Mouse (Mus musculus) hindbrain, embryonic 15.5 days (tissue): ENCODE results near the gene AC129217.1. TPM values are rescaled to one million over a fixed set of nuclear protein-coding genes. Genes with fewer than 3 reads are reported as not detected.

Experiments
- ATAC-seq: fragments of 200-750 bp; cut with Nextera tagmentation; 2 replicates; pipeline ENCODE4 v1.8.0; 2017; ENCODE audit warnings: low read depth, moderate number of reproducible peaks, moderate TSS enrichment; ENCODE audit not compliant: low FRiP score
- H3K27ac ChIP-seq: fragments of 300-500 bp; sonication (generic); replicated peaks from 2 replicates; pipeline ENCODE4 v1.5.1; 2015; ENCODE audit warnings: mild to moderate bottlenecking, inconsistent platforms
- H3K27me3 ChIP-seq: fragments of 300-500 bp; sonication (generic); 2 replicates; pipeline ENCODE4 v1.6.1; 2015; ENCODE audit warnings: control low read depth, inconsistent platforms
- H3K36me3 ChIP-seq: fragments of 300-500 bp; sonication (generic); 2 replicates; pipeline ENCODE4 v1.6.1; 2015; ENCODE audit warnings: control low read depth, inconsistent platforms
- H3K4me1 ChIP-seq: fragments of 300-500 bp; sonication (generic); replicated peaks from 2 replicates; pipeline ENCODE4 v1.6.1; 2015; ENCODE audit warnings: control low read depth, inconsistent platforms
- H3K4me2 ChIP-seq: fragments of 300-500 bp; sonication (generic); 2 replicates; pipeline ENCODE4 v1.6.1; 2015; ENCODE audit warnings: moderate library complexity, mild to moderate bottlenecking, inconsistent platforms
- H3K4me3 ChIP-seq: fragments of 300-500 bp; sonication (generic); 2 replicates; pipeline ENCODE4 v1.5.1; 2015; ENCODE audit warnings: mild to moderate bottlenecking, inconsistent platforms
- H3K9ac ChIP-seq: fragments of 300-500 bp; sonication (generic); 2 replicates; pipeline ENCODE4 v1.6.1; 2015; ENCODE audit warnings: inconsistent platforms
- H3K9me3 ChIP-seq: fragments of 300-500 bp; sonication (generic); 2 replicates; pipeline ENCODE4 v1.6.1; 2016; ENCODE audit warnings: control low read depth, inconsistent platforms
- WGBS: fragments of 180-500 bp; shearing (Covaris S2); methylation state at CpG from one replicate; pipeline ENCODE4 v1.1.7; 2015; 5-methylcytosine and 5-hydroxymethylcytosine counted together
- polyA plus RNA-seq: library from polyadenylated mRNA; unstranded; fragments of >200 nt; fragmentation: Nextera tagmentation; extraction: Ambion mirVana; gene quantifications from 2 replicates; pipeline ENCODE4 v1.2.1, GENCODE M21; 2015

The AC129217.1 gene
- polyA plus RNA-seq, 1 experiment from 2014 or later: not detected

DNA sequence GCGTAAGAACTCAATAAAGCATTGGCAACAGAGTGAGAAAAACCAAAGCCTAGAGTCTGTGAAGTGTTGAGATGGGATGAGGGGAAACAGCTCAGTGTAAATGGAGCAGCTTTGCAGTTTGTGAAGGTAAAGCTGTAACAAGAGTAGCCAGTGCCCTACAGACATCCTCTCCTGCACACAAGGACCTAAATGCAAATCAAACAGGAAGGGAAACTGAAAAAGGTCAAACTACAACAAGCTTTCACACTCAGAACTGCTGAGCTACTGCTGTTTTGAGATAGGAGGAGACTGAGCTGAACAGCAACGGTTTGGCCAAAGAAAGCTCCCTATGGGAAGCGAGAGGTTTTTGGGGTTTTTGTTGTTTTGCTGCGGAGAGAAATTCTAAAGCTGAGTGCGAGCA lies 22.8 kb upstream of the AC129217.1 start:
- 95% methylated on average over 5 of the region's 5 CpGs for WGBS
- no peak overlapping the region for H3K4me3 ChIP-seq
- peaks cover 51% of the 10 kb centered on the region for H3K36me3 ChIP-seq
- no peak overlapping the region for H3K9ac ChIP-seq
- no peak overlapping the region for H3K4me2 ChIP-seq
- H3K27ac ChIP-seq: no peak overlapping the region
- peaks cover 13% of the 10 kb centered on the region for H3K4me1 ChIP-seq
- H3K27me3 ChIP-seq: no peaks in the 10 kb centered on the region
- no peaks in the 10 kb centered on the region for H3K9me3 ChIP-seq
- ATAC-seq: no peak

DNA sequence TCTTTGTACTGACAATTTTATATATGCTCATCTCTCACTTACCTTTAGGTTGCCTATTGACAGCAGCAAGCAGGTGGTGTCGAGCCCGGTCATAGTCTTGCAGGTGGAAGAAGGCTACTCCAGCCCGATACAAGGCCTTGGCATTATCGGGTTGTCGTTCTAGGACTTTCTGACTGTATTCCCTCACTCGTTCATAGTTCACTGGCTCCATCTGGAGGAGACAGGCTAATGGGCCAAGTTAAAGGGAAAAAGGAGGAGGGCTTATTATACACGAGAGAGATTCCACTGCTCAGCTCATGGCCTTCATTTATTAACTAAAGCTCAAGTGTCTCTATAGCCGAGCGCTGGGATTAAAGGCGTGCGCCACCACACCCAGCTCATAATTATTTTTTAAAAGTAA lies 13.8 kb upstream of the AC129217.1 start:
- no peak overlapping the region for H3K27ac ChIP-seq
- H3K9ac ChIP-seq: no peak overlapping the region
- no peaks in the 10 kb centered on the region for H3K27me3 ChIP-seq
- H3K36me3 ChIP-seq: peaks cover 26% of the 10 kb centered on the region
- no peaks in the 10 kb centered on the region for H3K9me3 ChIP-seq
- 67% methylated on average over 11 of the region's 11 CpGs for WGBS
- H3K4me2 ChIP-seq: 0 out of 2 replicates have a peak overlapping the region, but pooled peaks have one; percentile 35
- no peak for ATAC-seq
- peaks cover 45% of the 10 kb centered on the region for H3K4me1 ChIP-seq
- H3K4me3 ChIP-seq: no peak overlapping the region

DNA sequence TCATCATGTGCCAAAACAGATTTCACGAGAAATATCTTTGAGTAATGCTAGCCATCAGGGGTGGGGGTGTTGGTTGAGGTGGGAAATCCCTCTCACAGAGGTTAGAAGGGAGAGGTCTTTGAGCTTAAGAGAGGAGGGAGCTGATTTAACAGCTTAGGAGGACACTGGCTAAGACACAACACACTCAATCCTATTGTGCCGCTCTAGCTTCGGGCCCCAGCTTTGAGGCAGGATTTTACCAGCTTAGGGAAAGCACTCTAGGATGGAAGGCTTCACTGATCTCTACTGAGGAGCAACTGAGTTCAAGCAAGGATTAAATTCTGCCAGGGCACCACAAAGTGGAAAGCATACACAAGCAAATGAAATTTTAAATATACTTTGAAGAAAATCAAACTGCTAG lies 12.6 kb upstream of the AC129217.1 start:
- Histone ChIP-seq H3K9me3 (no peaks in the 10 kb centered on the region), H3K4me3 (no peak overlapping the region), H3K4me1 (peaks cover 56% of the 10 kb centered on the region), H3K27me3 (no peaks in the 10 kb centered on the region), H3K27ac (no peak overlapping the region), H3K9ac (no peak overlapping the region), H3K36me3 (peaks cover 20% of the 10 kb centered on the region; the same call in 1 of the 2 replicates), H3K4me2 (peak overlapping the region; percentile 35)
- WGBS: 86% methylated on average over 3 of the region's 3 CpGs
- ATAC-seq: no peak

DNA sequence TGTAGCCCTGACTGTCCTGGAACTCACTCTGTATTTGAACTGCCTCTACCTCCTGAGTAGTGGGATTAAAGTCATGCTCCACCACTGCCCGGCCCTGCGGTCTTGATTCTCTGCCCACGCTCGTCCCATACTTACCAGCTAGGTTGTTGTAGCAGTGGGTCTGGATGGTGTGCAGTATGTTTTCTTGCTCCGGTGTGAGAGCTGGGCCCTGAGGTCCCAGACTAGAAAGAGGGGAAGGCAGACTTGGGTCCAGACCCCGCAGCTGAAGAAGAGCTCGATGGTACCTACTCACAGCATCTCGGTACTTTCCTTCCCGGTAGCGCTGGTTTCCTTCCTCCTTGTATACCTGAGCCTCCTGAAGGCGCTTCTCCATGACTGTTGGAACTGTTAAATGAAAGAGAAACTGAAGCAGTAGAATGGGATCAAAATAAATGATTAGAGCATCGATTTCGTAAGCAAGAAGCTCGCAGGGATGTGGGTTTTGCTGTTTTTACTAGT lies 11.2 kb upstream of the AC129217.1 start:
- peak overlapping the region; percentile 91 for H3K4me2 ChIP-seq
- peak overlapping the region; percentile 99 for H3K27ac ChIP-seq
- peaks cover 15% of the 10 kb centered on the region for H3K36me3 ChIP-seq
- H3K9ac ChIP-seq: peak overlapping the region; percentile 62
- ATAC-seq: no peak
- peak overlapping the region; percentile 96 for H3K4me3 ChIP-seq
- peaks cover 69% of the 10 kb centered on the region for H3K4me1 ChIP-seq
- H3K9me3 ChIP-seq: no peaks in the 10 kb centered on the region
- WGBS: 33% methylated on average over 14 of the region's 14 CpGs
- no peaks in the 10 kb centered on the region for H3K27me3 ChIP-seq

DNA sequence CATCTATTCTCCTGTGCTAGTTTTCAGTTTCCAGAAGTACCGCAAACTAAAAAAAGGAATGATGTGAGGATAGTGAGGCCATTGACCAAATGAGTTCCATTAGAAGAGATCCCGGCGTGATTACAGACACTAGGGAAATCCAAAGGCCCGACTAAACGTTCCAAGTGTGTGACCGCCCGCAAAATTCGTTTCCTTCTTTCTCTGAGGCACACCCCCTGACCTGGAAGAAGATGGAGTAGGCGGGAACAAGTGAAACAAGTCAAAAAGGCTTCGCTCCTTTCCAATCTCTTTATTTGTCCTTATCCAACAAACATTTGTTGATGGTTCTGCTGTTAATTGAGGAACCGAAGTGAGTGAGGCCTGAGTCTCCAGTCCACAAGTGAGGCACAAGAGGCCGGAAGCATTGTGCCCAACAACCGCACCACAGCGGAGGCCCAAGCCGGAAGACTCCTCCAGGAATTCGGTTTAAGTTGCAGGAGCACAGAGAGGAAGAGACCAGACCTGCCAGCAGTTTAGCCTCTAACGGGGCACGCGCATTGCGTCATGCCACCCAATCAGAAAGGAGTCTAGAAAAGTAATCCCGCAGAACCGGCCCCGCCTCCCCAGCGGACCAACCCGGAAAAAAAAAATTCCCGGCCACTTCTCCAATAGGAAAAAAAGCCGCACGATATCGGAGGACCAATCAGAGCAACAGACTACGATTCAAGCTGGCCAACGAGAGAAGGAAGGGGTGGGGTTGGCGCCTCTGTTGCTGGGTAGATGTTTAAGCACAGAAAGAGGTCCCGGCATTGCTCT lies 10.6 kb upstream of the AC129217.1 start, which contains the start of gene Ttc9c:
Gene Ttc9c, minus strand, starts transcription at position 533 of the 795 bp plus-strand sequence.
- Histone ChIP-seq H3K36me3 (peaks cover 16% of the 10 kb centered on the region), H3K4me1 (peaks cover 65% of the 10 kb centered on the region), H3K9ac (peak within 1 kb of the TSS; percentile 98), H3K9me3 (no peaks in the 10 kb centered on the region), H3K4me3 (peak within 1 kb of the TSS; percentile 96), H3K27ac (peak within 1 kb of the TSS; percentile 99), H3K27me3 (no peaks in the 10 kb centered on the region), H3K4me2 (peak within 1 kb of the TSS; percentile 91)
- under 1% methylated on average over 33 of the region's 33 CpGs for WGBS
- ATAC-seq: peak; percentile 94

DNA sequence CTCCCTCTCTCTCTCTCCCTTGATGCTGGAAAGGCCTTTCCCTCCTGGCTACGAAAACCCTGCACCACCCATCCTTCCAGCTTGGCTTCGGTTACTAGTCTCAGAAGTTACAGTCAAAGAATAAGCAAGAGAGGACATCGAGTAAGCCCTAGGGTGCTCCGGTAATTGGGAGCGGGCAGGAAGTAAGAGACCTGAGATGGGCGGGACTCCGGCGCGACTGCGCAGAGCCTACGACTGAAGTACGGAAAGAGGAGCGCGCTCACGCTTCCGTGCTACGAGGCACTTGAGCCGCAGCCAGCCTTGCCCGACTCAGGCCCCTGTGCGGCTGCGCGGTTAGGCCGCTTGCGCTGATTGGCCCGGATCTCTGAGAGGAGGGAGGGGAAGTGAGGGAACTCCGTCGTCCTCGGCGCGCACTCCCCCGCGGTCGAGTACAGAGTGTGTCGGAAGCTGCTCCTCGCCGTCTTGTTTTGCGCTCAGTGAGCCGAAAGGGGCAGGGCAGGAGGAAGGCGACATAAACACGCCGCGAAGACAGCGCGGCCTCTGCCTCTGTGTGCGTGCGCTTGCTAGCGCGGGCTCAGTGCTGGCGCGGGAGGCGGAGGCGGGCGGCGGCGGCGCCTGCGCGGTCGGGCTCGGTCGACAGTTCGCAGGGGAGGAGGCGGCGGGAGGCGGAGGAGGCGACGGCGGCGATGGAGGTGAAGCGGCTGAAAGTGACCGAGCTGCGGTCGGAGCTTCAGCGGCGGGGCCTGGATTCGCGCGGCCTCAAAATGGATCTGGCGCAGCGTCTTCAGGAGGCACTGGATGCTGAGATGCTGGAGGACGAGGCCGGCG lies 9.8 kb upstream of the AC129217.1 start, which contains the start of gene Hnrnpul2:
Gene Hnrnpul2, plus strand, starts transcription at position 415 of the 828 bp plus-strand sequence.
- ATAC-seq: peak; percentile 97
- Histone ChIP-seq H3K36me3 (peaks cover 22% of the 10 kb centered on the region), H3K4me3 (peak within 1 kb of the TSS; percentile 96), H3K27ac (peak within 1 kb of the TSS; percentile 99), H3K4me2 (peak within 1 kb of the TSS; percentile 91), H3K9me3 (no peaks in the 10 kb centered on the region), H3K9ac (peak within 1 kb of the TSS; percentile 98), H3K27me3 (no peaks in the 10 kb centered on the region), H3K4me1 (peaks cover 62% of the 10 kb centered on the region)
- under 1% methylated on average over 74 of the region's 83 CpGs for WGBS

DNA sequence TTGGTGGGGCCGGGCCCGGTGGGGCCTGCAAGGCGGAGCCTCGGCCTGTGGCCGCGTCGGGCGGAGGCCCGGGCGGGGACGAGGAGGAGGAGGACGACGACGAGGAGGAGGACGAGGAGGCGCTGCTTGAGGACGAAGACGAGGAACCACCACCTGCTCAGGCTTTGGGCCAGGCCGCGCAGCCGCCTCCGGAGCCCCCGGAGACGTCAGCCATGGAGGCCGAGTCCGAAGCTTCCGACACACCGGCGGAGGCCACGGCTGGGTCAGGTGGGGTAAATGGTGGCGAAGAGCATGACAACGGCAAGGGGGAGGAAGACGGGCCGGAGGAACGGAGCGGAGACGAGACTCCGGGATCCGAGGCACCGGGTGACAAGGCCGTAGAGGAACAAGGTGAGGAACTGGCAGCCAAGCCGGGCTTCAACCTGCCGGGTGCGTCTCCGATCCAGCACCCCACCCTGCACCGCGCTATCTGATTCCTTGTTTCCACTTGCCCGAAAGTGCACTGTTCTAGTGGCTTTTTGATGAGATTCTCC lies 9.1 kb upstream of the AC129217.1 start:
- H3K4me3 ChIP-seq: peak overlapping the region; percentile 96
- H3K9me3 ChIP-seq: no peaks in the 10 kb centered on the region
- under 1% methylated on average over 40 of the region's 48 CpGs for WGBS
- peaks cover 57% of the 10 kb centered on the region for H3K4me1 ChIP-seq
- no peaks in the 10 kb centered on the region for H3K27me3 ChIP-seq
- peak overlapping the region; percentile 91 for H3K4me2 ChIP-seq
- H3K9ac ChIP-seq: peak overlapping the region; percentile 98
- peak overlapping the region; percentile 99 for H3K27ac ChIP-seq
- ATAC-seq: peak; percentile 12
- H3K36me3 ChIP-seq: peaks cover 28% of the 10 kb centered on the region

DNA sequence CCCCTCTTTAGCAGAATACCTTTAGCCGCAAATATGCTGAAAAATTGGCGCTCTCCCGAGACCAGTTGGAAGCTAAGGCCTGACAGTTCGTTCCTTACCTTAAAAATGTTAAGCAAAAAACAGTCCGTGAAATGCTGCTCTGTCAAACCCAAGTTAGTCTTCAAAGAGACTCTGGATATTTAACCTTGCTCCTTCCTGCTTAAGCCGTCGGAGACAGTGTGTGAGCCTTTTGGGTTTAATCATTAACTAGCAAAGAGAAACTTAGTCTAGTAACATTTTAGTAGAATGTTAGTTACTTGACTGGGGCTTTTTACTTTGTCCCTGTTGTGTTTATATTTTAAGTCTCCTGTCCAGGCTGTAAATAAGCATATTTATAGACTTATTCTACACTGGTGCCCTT lies 8.4 kb upstream of the AC129217.1 start:
- WGBS: 2% methylated on average over 7 of the region's 7 CpGs
- peaks cover 50% of the 10 kb centered on the region for H3K4me1 ChIP-seq
- no peaks in the 10 kb centered on the region for H3K9me3 ChIP-seq
- peak overlapping the region; percentile 91 for H3K4me2 ChIP-seq
- H3K36me3 ChIP-seq: peaks cover 33% of the 10 kb centered on the region
- H3K4me3 ChIP-seq: peak overlapping the region; percentile 96
- H3K9ac ChIP-seq: peak overlapping the region; percentile 98
- ATAC-seq: no peak
- H3K27me3 ChIP-seq: no peaks in the 10 kb centered on the region
- peak overlapping the region; percentile 99 for H3K27ac ChIP-seq

DNA sequence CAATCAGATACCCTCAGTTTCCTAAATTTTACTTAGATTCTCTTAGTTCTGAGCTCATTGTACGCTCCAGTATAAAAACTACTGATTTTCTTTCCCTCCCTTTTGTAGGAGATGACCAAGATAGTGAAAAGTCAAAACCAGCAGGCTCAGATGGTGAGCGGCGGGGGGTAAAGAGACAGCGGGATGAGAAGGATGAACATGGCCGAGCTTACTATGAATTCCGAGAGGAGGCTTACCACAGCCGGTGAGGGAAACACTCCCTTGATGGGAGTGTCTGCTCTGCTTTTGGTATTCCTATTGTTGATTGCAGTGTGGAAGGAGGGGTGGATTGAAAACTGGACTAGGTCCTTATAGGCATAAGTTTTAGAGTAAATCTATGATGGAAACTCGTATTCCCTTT lies 6.9 kb upstream of the AC129217.1 start:
- H3K27me3 ChIP-seq: no peaks in the 10 kb centered on the region
- H3K9ac ChIP-seq: peak overlapping the region; percentile 31; the same call in 1 of the 2 replicates
- 57% methylated on average over 8 of the region's 8 CpGs for WGBS
- H3K9me3 ChIP-seq: no peaks in the 10 kb centered on the region
- peaks cover 35% of the 10 kb centered on the region for H3K4me1 ChIP-seq
- H3K36me3 ChIP-seq: peaks cover 49% of the 10 kb centered on the region
- H3K4me3 ChIP-seq: peak overlapping the region; percentile 96
- H3K4me2 ChIP-seq: peak overlapping the region; percentile 91
- H3K27ac ChIP-seq: no peak overlapping the region
- no peak for ATAC-seq

DNA sequence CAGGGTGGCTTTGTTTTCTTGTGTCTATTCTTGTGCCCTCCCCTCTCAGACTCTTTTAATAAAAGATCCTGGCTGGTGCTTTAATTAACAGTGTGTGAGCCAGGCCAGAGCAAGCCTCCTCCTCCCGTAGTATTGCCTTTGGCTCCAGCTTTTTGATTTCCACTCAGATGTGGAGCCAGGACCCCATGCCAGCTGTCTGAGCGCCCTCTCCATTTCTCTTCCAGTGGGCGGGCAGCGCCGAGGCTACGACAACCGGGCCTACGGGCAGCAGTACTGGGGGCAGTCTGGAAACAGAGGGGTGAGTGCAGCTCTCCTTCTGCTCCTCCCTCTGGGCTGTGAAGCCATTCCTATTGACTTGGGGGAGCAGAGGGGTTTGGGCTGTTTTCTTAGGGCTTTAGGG lies 1.1 kb downstream of the AC129217.1 start:
- Histone ChIP-seq H3K27ac (no peak overlapping the region), H3K4me2 (no peak overlapping the region), H3K4me1 (no peaks in the 10 kb centered on the region), H3K36me3 (peaks cover 91% of the 10 kb centered on the region), H3K4me3 (no peak overlapping the region), H3K9me3 (no peaks in the 10 kb centered on the region), H3K27me3 (no peaks in the 10 kb centered on the region), H3K9ac (no peak overlapping the region)
- no peak for ATAC-seq
- WGBS: 87% methylated on average over 8 of the region's 8 CpGs

DNA sequence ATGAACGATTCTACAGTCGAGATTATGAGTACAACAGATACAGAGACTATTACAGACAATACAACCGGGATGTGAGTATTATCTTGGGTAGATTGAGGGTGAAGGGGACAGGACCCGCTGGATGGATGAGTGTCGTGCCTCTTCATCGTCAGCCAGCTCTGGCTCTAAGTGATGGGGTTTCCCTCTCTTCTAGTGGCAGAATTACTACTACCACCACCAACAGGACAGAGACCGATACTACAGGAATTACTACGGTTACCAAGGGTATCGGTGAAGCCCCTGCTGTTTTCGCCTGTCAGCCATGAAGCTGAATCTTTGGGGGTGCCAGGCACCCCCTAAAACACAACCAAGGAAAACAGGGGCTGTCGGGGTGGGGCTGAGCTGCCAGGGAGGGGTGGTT lies 1.7 kb downstream of the AC129217.1 start:
- H3K27me3 ChIP-seq: no peaks in the 10 kb centered on the region
- peaks cover 2% of the 10 kb centered on the region; the same call in 1 of the 2 replicates for H3K4me1 ChIP-seq
- H3K4me2 ChIP-seq: no peak overlapping the region
- H3K36me3 ChIP-seq: peaks cover 87% of the 10 kb centered on the region
- H3K4me3 ChIP-seq: no peak overlapping the region
- no peak overlapping the region for H3K27ac ChIP-seq
- H3K9ac ChIP-seq: no peak overlapping the region
- WGBS: 77% methylated on average over 11 of the region's 11 CpGs
- no peaks in the 10 kb centered on the region for H3K9me3 ChIP-seq
- ATAC-seq: no peak
